Mouse (Mus musculus): Measurements from ENCODE around the gene Scimp. TPM values are rescaled to one million over a fixed set of nuclear protein-coding genes. Genes with fewer than 3 reads are reported as not detected.
A peak's percentile ranks its signal among the peaks of the same experiment; 100 is the strongest.

Gene Scimp
- total and polyA plus RNA-seq, 3 experiments = 0.21 to 0.79 (median 0.30) TPM

- Histone ChIP-seq H3K9ac (ENCODE audit: insufficient read depth, low read depth) (peak overlapping the region; percentile 80), H3K36me3 (replicated peaks in 1 of 2; ENCODE audit: control insufficient read depth in 1 of 2, insufficient read depth in 1 of 2, low read length in 1 of 2) (peaks cover 0 to 35% of the 10 kb centered on the region in 2 experiments), H3K4me1 (ENCODE audit: control insufficient read depth in 1 of 2, insufficient read depth in 2 of 2) (peaks cover 41 to 61% of the 10 kb centered on the region in 2 experiments), H3K4me2 (ENCODE audit: insufficient read depth, low read depth, poor library complexity, severe bottlenecking) (peak overlapping the region; percentile 91), H3K27ac (ENCODE audit: insufficient read depth, low read depth) (peak overlapping the region; percentile 50), H3K9me3 (replicated peaks; ENCODE audit: low read length) (peaks cover 12% of the 10 kb centered on the region), H3K79me2 (replicated peaks; ENCODE audit: control insufficient read depth, extremely low read depth, insufficient read depth, poor library complexity, severe bottlenecking) (peaks cover 3% of the 10 kb centered on the region; the same call in 1 of the 2 replicates), H3K27me3 (replicated peaks) (no peaks in the 10 kb centered on the region), H3K4me3 (replicated peaks in 1 of 3; ENCODE audit: low read depth in 2 of 3, low read length in 2 of 3, poor library complexity in 1 of 3) (peak overlapping the region; percentile 60 to 71 (median 61))
- in situ Hi-C loops (cut with MboI; ENCODE audit: low pct_ligation_motif_present, low pct_unique_long_range_greater_than_20kb, low sequenced_read_pairs) (no loop called here), dilution Hi-C loops (cut with MboI; ENCODE audit: extremely low pct_ligation_motif_present, extremely low pct_unique_long_range_greater_than_20kb, low sequenced_read_pairs) (no loop called here)
- peak; percentile 80 for TF ChIP-seq SIN3A (IDR thresholded peaks at IDR 0.05; ENCODE audit: low read length)
- no peak for TF ChIP-seq NRF1 (IDR thresholded peaks at IDR 0.05; ENCODE audit: low read depth, low read length)
- no peak for TF ChIP-seq E2F4 (IDR thresholded peaks at IDR 0.05; ENCODE audit: insufficient replicate concordance, low read depth, low read length)
- TF ChIP-seq ETS1 (conservative IDR thresholded peaks at IDR 0.05; ENCODE audit: low read depth, low read length) = peak; percentile 85
- peak; percentile 93 for TF ChIP-seq TBP (conservative IDR thresholded peaks at IDR 0.05; ENCODE audit: low read depth, low read length)
- TF ChIP-seq ZNF384 (IDR thresholded peaks at IDR 0.05; ENCODE audit: low read depth, low read length) = no peak
- peak; percentile 83 for TF ChIP-seq MAX (IDR thresholded peaks at IDR 0.05; ENCODE audit: low read length)
- 0 out of 2 replicates have a peak, but pooled peaks have one; percentile 2 for TF ChIP-seq JUN (IDR thresholded peaks at IDR 0.05; ENCODE audit: insufficient read depth, low read depth, low read length)
- TF ChIP-seq BHLHE40 (IDR thresholded peaks at IDR 0.05; ENCODE audit: low read depth, low read length) = peak; percentile 99
- TF ChIP-seq RCOR1 (conservative IDR thresholded peaks at IDR 0.05; ENCODE audit: low read depth, low read length) = 0 out of 2 replicates have a peak, but pooled peaks have one; percentile 63
- TF ChIP-seq EP300 (IDR thresholded peaks at IDR 0.05; ENCODE audit: low read length) = peak; percentile 86
- TF ChIP-seq MXI1 (IDR thresholded peaks at IDR 0.05; ENCODE audit: low read depth, low read length) = peak; percentile 84
- no peak for TF ChIP-seq POLR2AphosphoS2 (IDR thresholded peaks at IDR 0.05; ENCODE audit: low read depth, low read length)
- TF ChIP-seq IRF4 (IDR thresholded peaks at IDR 0.05; ENCODE audit: low read depth, low read length) = peak; percentile 79
- no peak for TF ChIP-seq GABPA (IDR thresholded peaks at IDR 0.05; ENCODE audit: insufficient replicate concordance, low read depth, low read length)
- TF ChIP-seq MYC (IDR thresholded peaks at IDR 0.05; ENCODE audit: low read depth, low read length) = peak; percentile 41
- peak; percentile 84 for TF ChIP-seq USF1 (IDR thresholded peaks at IDR 0.05; ENCODE audit: low read depth, low read length)
- TF ChIP-seq MEF2A (IDR thresholded peaks at IDR 0.05; ENCODE audit: borderline replicate concordance, low read depth, low read length) = peak; percentile 75
- 0 out of 2 replicates have a peak, but pooled peaks have one; percentile 45 for TF ChIP-seq ZMIZ1 (IDR thresholded peaks at IDR 0.05; ENCODE audit: low read depth, low read length)
- no peak for TF ChIP-seq JUND (conservative IDR thresholded peaks at IDR 0.05; ENCODE audit: low read depth, low read length)
- TF ChIP-seq POLR2A (IDR thresholded peaks at IDR 0.05; ENCODE audit: low read depth, low read length) = peak; percentile 71
- TF ChIP-seq NELFE (IDR thresholded peaks at IDR 0.05; ENCODE audit: low read depth, low read length) = peak; percentile 78
- TF ChIP-seq HCFC1 (IDR thresholded peaks at IDR 0.05; ENCODE audit: low read depth, low read length) = peak; percentile 63
- no peak for TF ChIP-seq KAT2A (IDR thresholded peaks at IDR 0.05; ENCODE audit: insufficient replicate concordance, low read length)
- TF ChIP-seq TCF12 (IDR thresholded peaks at IDR 0.05; ENCODE audit: low read depth, low read length) = peak; percentile 88
- TF ChIP-seq USF2 (conservative IDR thresholded peaks at IDR 0.05; ENCODE audit: low read depth, low read length) = peak; percentile 81
- peak; percentile 66 for TF ChIP-seq ELF1 (IDR thresholded peaks at IDR 0.05; ENCODE audit: low read depth, low read length)
- TF ChIP-seq CTCF (conservative IDR thresholded peaks at IDR 0.05 in 1 of 2, IDR thresholded peaks at IDR 0.05 in 1 of 2; ENCODE audit: low read depth in 2 of 2, low read length in 2 of 2) = no peak
- TF ChIP-seq MAFK (IDR thresholded peaks at IDR 0.05; ENCODE audit: insufficient replicate concordance, low read length) = peak; percentile 72
- TF ChIP-seq CHD2 (IDR thresholded peaks at IDR 0.05; ENCODE audit: low read length) = peak; percentile 34; the same call in 1 of the 2 replicates
- peak; percentile 92 for DNase-seq (ENCODE audit: extremely low read depth)
These were observed 23.3 kb downstream of the Scimp start for GRCm38 (mm10) chr11:70788972-70789655.
